Comparison of ENCODE assay signal across 10 mouse cellular contexts in genomic region chr7:97356875-97357276, GRCm38 (mm10). TPM values are rescaled to one million over a fixed set of nuclear protein-coding genes. Genes with fewer than 3 reads are reported as not detected.
DNase-seq lines count a peak whose midpoint lies in the region; ATAC-seq and TF ChIP-seq lines count a peak whose summit lies in the region.
"Had no signal": no experiment of that assay in that cellular context is flagged by ENCODE, and none has a peak within 500 bp of the region (broad histone marks: within the 10 kb centered on the region; RNA-seq: fewer than 3 reads in every experiment).

No protein-coding gene starts in this region.

- no peaks in the 10 kb centered on the region for H3K27me3 ChIP-seq in forebrain, postnatal 0 days (ENCODE audit: insufficient read depth, low read length)
- no peaks in the 10 kb centered on the region for H3K27me3 ChIP-seq in forebrain, embryonic 12.5 days
- no peaks in the 10 kb centered on the region for H3K27me3 ChIP-seq in testis, adult 2 months (ENCODE audit: control insufficient read depth, insufficient read depth, low read length)
- no peaks in the 10 kb centered on the region for H3K27me3 ChIP-seq in stomach, postnatal 0 days (ENCODE audit: control insufficient read depth, insufficient read depth, low read length)
- H3K27me3 ChIP-seq: limb, embryonic 12.5 days had no signal

- no peak overlapping the region for H3K9ac ChIP-seq in forebrain, postnatal 0 days
- H3K9ac ChIP-seq in forebrain, embryonic 12.5 days: no peak overlapping the region
- H3K9ac ChIP-seq in stomach, postnatal 0 days (ENCODE audit: low read length): no peak overlapping the region
- H3K9ac ChIP-seq: limb, embryonic 12.5 days had no signal

- 55% methylated on average over 5 of the region's 5 CpGs for WGBS in forebrain, postnatal 0 days
- WGBS in forebrain, embryonic 12.5 days: 87% methylated on average over 5 of the region's 5 CpGs
- 44% methylated on average over 5 of the region's 5 CpGs for WGBS in stomach, postnatal 0 days

- H3K27ac ChIP-seq in forebrain, postnatal 0 days (ENCODE audit: low read depth, low read length): no peak overlapping the region
- no peak overlapping the region for H3K27ac ChIP-seq in forebrain, embryonic 12.5 days
- H3K27ac ChIP-seq in testis, adult 2 months (ENCODE audit: control insufficient read depth, insufficient read depth, low read depth, low read length): peak overlapping the region; percentile 26
- no peak overlapping the region; the same call in 1 of the 2 replicates for H3K27ac ChIP-seq in stomach, postnatal 0 days (replicated peaks)
- H3K27ac ChIP-seq: limb, embryonic 12.5 days had no signal

- H3K4me1 ChIP-seq in forebrain, postnatal 0 days (ENCODE audit: insufficient read depth): no peaks in the 10 kb centered on the region
- peaks cover 4% of the 10 kb centered on the region; the same call in 1 of the 2 replicates for H3K4me1 ChIP-seq in forebrain, embryonic 12.5 days
- no peaks in the 10 kb centered on the region; the same call in 1 of the 2 replicates for H3K4me1 ChIP-seq in testis, adult 2 months (ENCODE audit: control insufficient read depth, insufficient read depth, low read length)
- H3K4me1 ChIP-seq in stomach, postnatal 0 days (replicated peaks; ENCODE audit: control insufficient read depth, insufficient read depth): no peaks in the 10 kb centered on the region

- intact Hi-C loops in heart, postnatal 36 days (cut with DNase I): loop anchor here (5.0 kb wide), 1 partner anchor 390 kb away; no protein-coding TSS in a partner anchor

- ATAC-seq in forebrain, postnatal 0 days: peak; percentile 29
- no peak for ATAC-seq in forebrain, embryonic 12.5 days (ENCODE audit: low FRiP score)
- peak; percentile 47; the same call in 1 of the 2 replicates for ATAC-seq in stomach, postnatal 0 days (ENCODE audit: low FRiP score, low TSS enrichment)

- no peak overlapping the region for H3K4me3 ChIP-seq in forebrain, postnatal 0 days (ENCODE audit: low read depth, low read length)
- H3K4me3 ChIP-seq in forebrain, embryonic 12.5 days (replicated peaks): no peak overlapping the region
- H3K4me3 ChIP-seq in testis, adult 2 months (ENCODE audit: control insufficient read depth, low read depth, low read length): no peak overlapping the region
- H3K4me3 ChIP-seq in stomach, postnatal 0 days (ENCODE audit: low read depth, low read length): no peak overlapping the region
- H3K4me3 ChIP-seq: limb, embryonic 12.5 days had no signal

- TF ChIP-seq EP300 in stomach, postnatal 0 days (optimal IDR thresholded peaks at IDR 0.05): no peak

- H3K9me3 ChIP-seq in forebrain, postnatal 0 days (ENCODE audit: low read length): no peaks in the 10 kb centered on the region
- H3K9me3 ChIP-seq in forebrain, embryonic 12.5 days: no peaks in the 10 kb centered on the region
- H3K9me3 ChIP-seq in stomach, postnatal 0 days (ENCODE audit: control insufficient read depth, low read length): no peaks in the 10 kb centered on the region
- H3K9me3 ChIP-seq: limb, embryonic 12.5 days had no signal

- no peak for TF ChIP-seq POLR2A in testis, adult 2 months (IDR thresholded peaks at IDR 0.05; ENCODE audit: control insufficient read depth, low read depth, low read length)

- no peak overlapping the region for H3K4me2 ChIP-seq in forebrain, postnatal 0 days (ENCODE audit: low read depth)
- no peak overlapping the region for H3K4me2 ChIP-seq in forebrain, embryonic 12.5 days
- no peak overlapping the region for H3K4me2 ChIP-seq in stomach, postnatal 0 days (replicated peaks; ENCODE audit: low read depth)
- H3K4me2 ChIP-seq: limb, embryonic 12.5 days had no signal

- no peak for TF ChIP-seq CTCF in forebrain, postnatal 0 days (IDR thresholded peaks at IDR 0.05; ENCODE audit: low read depth)
- no peak for TF ChIP-seq CTCF in testis, adult 2 months (IDR thresholded peaks at IDR 0.05; ENCODE audit: control insufficient read depth, insufficient read depth, insufficient replicate concordance, low read depth, low read length)
- TF ChIP-seq CTCF in stomach, postnatal 0 days (IDR thresholded peaks at IDR 0.05; ENCODE audit: low read depth): no peak

- DNase-seq in forebrain, postnatal 0 days: no peak
- no peak for DNase-seq in testis, postnatal 10 days (ENCODE audit: low spot score)
- DNase-seq in heart, postnatal 36 days: peak; percentile 62 to 68
- DNase-seq in stomach, postnatal 0 days (ENCODE audit: low spot score): peak; percentile 29
- no peak for DNase-seq in neural tube, embryonic 10.5 days (ENCODE audit: extremely low spot score, low spot score)
- no peak for DNase-seq in kidney, adult 9 months
- DNase-seq: cerebellum, adult 9-10 months had no signal

- H3K36me3 ChIP-seq in forebrain, postnatal 0 days (ENCODE audit: insufficient read depth): no peaks in the 10 kb centered on the region
- H3K36me3 ChIP-seq in forebrain, embryonic 12.5 days (replicated peaks): no peaks in the 10 kb centered on the region
- no peaks in the 10 kb centered on the region for H3K36me3 ChIP-seq in testis, adult 2 months (ENCODE audit: control insufficient read depth, insufficient read depth, low read length)
- H3K36me3 ChIP-seq in stomach, postnatal 0 days (ENCODE audit: control insufficient read depth, insufficient read depth, low read length): no peaks in the 10 kb centered on the region
- H3K36me3 ChIP-seq: limb, embryonic 12.5 days had no signal

RNA-seq across cellular contexts. Expression of gene Alg8, which starts 14.5 kb away (rescaled TPM):
- total RNA-seq in forebrain, postnatal 0 days (2014; rRNA removed): 3.5 and 7.5 TPM in 2 replicates
- 8.6 and 10.6 TPM in 2 replicates for polyA plus RNA-seq in forebrain, postnatal 0 days (2015; fragmentation: Nextera tagmentation; extraction: Ambion mirVana)
- polyA plus RNA-seq in forebrain, embryonic 12.5 days (2016; fragmentation: Nextera tagmentation; extraction: Ambion mirVana): 35.4 and 36.4 TPM in 2 replicates
- polyA plus RNA-seq in testis, adult 2 months (2012; rRNA removed): 39.4 and 50.3 TPM in 2 replicates
- 1 to 10 TPM; 4.2 to 4.7 TPM for total RNA-seq in heart, postnatal 36 days (2021)
- polyA plus RNA-seq in stomach, postnatal 0 days (2015; fragmentation: Nextera tagmentation; extraction: Ambion mirVana): 14.6 and 15.3 TPM in 2 replicates

RNA-seq across cellular contexts. Expression of gene Kctd21, which starts 24.7 kb away (rescaled TPM):
- 3.9 and 4.9 TPM in 2 replicates for total RNA-seq in forebrain, postnatal 0 days (2014; rRNA removed)
- polyA plus RNA-seq in forebrain, postnatal 0 days (2015; fragmentation: Nextera tagmentation; extraction: Ambion mirVana): 2.4 and 3.1 TPM in 2 replicates
- polyA plus RNA-seq in forebrain, embryonic 12.5 days (2016; fragmentation: Nextera tagmentation; extraction: Ambion mirVana): 4.3 and 5.2 TPM in 2 replicates
- polyA plus RNA-seq in testis, adult 2 months (2012; rRNA removed): 1.2 and 1.3 TPM in 2 replicates
- total RNA-seq in heart, postnatal 36 days (2021): 1 to 10 TPM; 2.7 to 4.7 TPM
- polyA plus RNA-seq in stomach, postnatal 0 days (2015; fragmentation: Nextera tagmentation; extraction: Ambion mirVana): 2.0 TPM in 2 replicates

RNA-seq across cellular contexts. Expression of gene Usp35, which starts 25.1 kb away (rescaled TPM):
- 14.8 and 15.0 TPM in 2 replicates for total RNA-seq in forebrain, postnatal 0 days (2014; rRNA removed)
- polyA plus RNA-seq in forebrain, postnatal 0 days (2015; fragmentation: Nextera tagmentation; extraction: Ambion mirVana): 2.6 and 3.8 TPM in 2 replicates
- polyA plus RNA-seq in forebrain, embryonic 12.5 days (2016; fragmentation: Nextera tagmentation; extraction: Ambion mirVana): 3.0 and 3.3 TPM in 2 replicates
- polyA plus RNA-seq in testis, adult 2 months (2012; rRNA removed): 2.9 and 3.6 TPM in 2 replicates
- 1 to 10 TPM in 1 of 2 experiments, under 1 TPM in 1; 0.64 to 1.0 TPM for total RNA-seq in heart, postnatal 36 days (2021)
- 0.53 and 0.62 TPM in 2 replicates for polyA plus RNA-seq in stomach, postnatal 0 days (2015; fragmentation: Nextera tagmentation; extraction: Ambion mirVana)

RNA-seq across cellular contexts. Expression of gene Ndufc2, which starts 42.9 kb away (rescaled TPM):
- total RNA-seq in forebrain, postnatal 0 days (2014; rRNA removed): 384 and 445 TPM in 2 replicates
- 631 and 789 TPM in 2 replicates for polyA plus RNA-seq in forebrain, postnatal 0 days (2015; fragmentation: Nextera tagmentation; extraction: Ambion mirVana)
- polyA plus RNA-seq in forebrain, embryonic 12.5 days (2016; fragmentation: Nextera tagmentation; extraction: Ambion mirVana): 392 and 393 TPM in 2 replicates
- 46.2 and 81.2 TPM in 2 replicates for polyA plus RNA-seq in testis, adult 2 months (2012; rRNA removed)
- 100 to 1,000 TPM; 475 to 537 TPM for total RNA-seq in heart, postnatal 36 days (2021)
- 415 and 439 TPM in 2 replicates for polyA plus RNA-seq in stomach, postnatal 0 days (2015; fragmentation: Nextera tagmentation; extraction: Ambion mirVana)

Comparison
In these comparisons a context has a peak if more than half of its experiments do, and no peak if none do; other contexts are left out.
1. DNase-seq: peak in heart, postnatal 36 days (2 of 2) and stomach, postnatal 0 days (single experiment); none in forebrain, postnatal 0 days (single experiment), testis, postnatal 10 days (single experiment), neural tube, embryonic 10.5 days (single experiment) and kidney, adult 9 months (single experiment).